Mouse (Mus musculus) forebrain, embryonic 14.5 days (tissue): ENCODE results near the gene Gtsf1. TPM values are rescaled to one million over a fixed set of nuclear protein-coding genes. Genes with fewer than 3 reads are reported as not detected.
"Not testable (repeated sequence)": the region's sequence is repeated elsewhere in the genome, so short reads cannot be mapped to it uniquely, and the experiment has no call there.

Source experiments
- ATAC-seq: fragments of 200-750 bp; cut with Nextera tagmentation; 2 replicates; pipeline ENCODE4 v1.8.0; 2017; ENCODE audit warnings: mild to moderate bottlenecking, moderate library complexity
- DNase-seq: peaks from one replicate; pipeline ENCODE4 v3.0.0-alpha.2; 2015; ENCODE audit warnings: low spot score
- H3K27ac ChIP-seq: fragments of 300-500 bp; sonication (generic); 2 replicates; pipeline ENCODE4 v1.5.1; 2014; ENCODE audit warnings: low read depth, mild to moderate bottlenecking, control low read depth, low read length, moderate library complexity
- H3K27me3 ChIP-seq: fragments of 300-500 bp; sonication (generic); replicated peaks from 2 replicates; pipeline ENCODE4 v1.6.1; 2014; ENCODE audit warnings: low read length, control low read depth, mixed read lengths; ENCODE audit not compliant: control insufficient read depth, insufficient read depth
- H3K36me3 ChIP-seq: fragments of 300-500 bp; sonication (generic); 2 replicates; pipeline ENCODE4 v1.6.1; 2014; ENCODE audit warnings: low read length, control low read depth; ENCODE audit not compliant: control insufficient read depth, insufficient read depth
- H3K4me1 ChIP-seq: fragments of 300-500 bp; sonication (generic); 2 replicates; pipeline ENCODE4 v1.6.1; 2014; ENCODE audit warnings: antibody characterized with exemption, low read length, control low read depth; ENCODE audit not compliant: control insufficient read depth, insufficient read depth
- H3K4me2 ChIP-seq: fragments of 300-500 bp; sonication (generic); 2 replicates; pipeline ENCODE4 v1.6.1; 2014; ENCODE audit warnings: mild to moderate bottlenecking, control low read depth, low read length
- H3K4me3 ChIP-seq: fragments of 300-500 bp; sonication (generic); 2 replicates; pipeline ENCODE4 v1.5.1; 2014; ENCODE audit warnings: low read depth, low read length, control low read depth
- H3K9ac ChIP-seq: fragments of 300-500 bp; sonication (generic); 2 replicates; pipeline ENCODE4 v1.6.1; 2014; ENCODE audit warnings: mild to moderate bottlenecking, low read length, control low read depth, moderate library complexity
- H3K9me3 ChIP-seq: fragments of 300-500 bp; sonication (generic); replicated peaks from 2 replicates; pipeline ENCODE4 v1.6.1; 2016; ENCODE audit warnings: low read length, control low read depth, mixed read lengths; ENCODE audit not compliant: control insufficient read depth
- WGBS: fragments of 180-500 bp; shearing (Covaris S2); extraction: QIAGEN DNeasy Blood & Tissue Kit; methylation state at CpG from one replicate; pipeline ENCODE4 v1.1.7; 2014; 5-methylcytosine and 5-hydroxymethylcytosine counted together
- polyA plus RNA-seq: library from polyadenylated mRNA; unstranded; fragments of >200 nt; fragmentation: Nextera tagmentation; extraction: Ambion mirVana; gene quantifications from 2 replicates; pipeline ENCODE4 v1.2.1, GENCODE M21; 2014

The Gtsf1 gene
- polyA plus RNA-seq, 1 experiment from 2014 or later, result not detected

GRCm38 (mm10) chr15:103453551-103454218, 23.4 kb upstream of the Gtsf1 start, which contains the start of gene Nckap1l:
Gene Nckap1l (plus strand): TSS chr15:103453794.
- WGBS, result 90% methylated on average over 13 of the region's 13 CpGs
- Histone ChIP-seq H3K9ac (no peak within 1 kb of the TSS), H3K4me3 (no peak within 1 kb of the TSS), H3K27ac (no peak within 1 kb of the TSS), H3K27me3 (no peaks in the 10 kb centered on the region), H3K4me2 (no peak within 1 kb of the TSS), H3K36me3 (no peaks in the 10 kb centered on the region), H3K4me1 (no peaks in the 10 kb centered on the region), H3K9me3 (no peaks in the 10 kb centered on the region)
- no peak for ATAC-seq
- DNase-seq, result no peak

GRCm38 (mm10) chr15:103448369-103448768, 18.1 kb upstream of the Gtsf1 start, which contains the start of gene Gtsf2:
Gene Gtsf2 (minus strand): TSS chr15:103448469.
- no peak for DNase-seq
- no peak for ATAC-seq
- H3K4me1 ChIP-seq, result no peaks in the 10 kb centered on the region
- H3K27me3 ChIP-seq, result no peaks in the 10 kb centered on the region
- no peak within 1 kb of the TSS for H3K4me3 ChIP-seq
- H3K27ac ChIP-seq, result no peak within 1 kb of the TSS
- no peak within 1 kb of the TSS for H3K9ac ChIP-seq
- H3K36me3 ChIP-seq, result no peaks in the 10 kb centered on the region
- WGBS, result 15% methylated on average over 3 of the region's 3 CpGs
- no peak within 1 kb of the TSS for H3K4me2 ChIP-seq
- H3K9me3 ChIP-seq, result no peaks in the 10 kb centered on the region

- not testable (repeated sequence) for H3K9me3 ChIP-seq, H3K27me3 ChIP-seq, H3K4me2 ChIP-seq, ATAC-seq, H3K36me3 ChIP-seq, H3K4me3 ChIP-seq, DNase-seq, H3K4me1 ChIP-seq, H3K27ac ChIP-seq, H3K9ac ChIP-seq
- WGBS, result 92% methylated on average over 4 of the region's 4 CpGs
Observed at GRCm38 (mm10) chr15:103445966-103446365, 15.7 kb upstream of the Gtsf1 start.

GRCm38 (mm10) chr15:103427017-103427416, 3.3 kb downstream of the Gtsf1 start:
- Histone ChIP-seq H3K4me2 (no peak overlapping the region), H3K4me3 (no peak overlapping the region), H3K27ac (no peak overlapping the region), H3K27me3 (no peaks in the 10 kb centered on the region), H3K9me3 (no peaks in the 10 kb centered on the region), H3K4me1 (no peaks in the 10 kb centered on the region), H3K9ac (no peak overlapping the region), H3K36me3 (no peaks in the 10 kb centered on the region)
- no peak for DNase-seq
- 37% methylated on average over 2 of the region's 2 CpGs for WGBS
- ATAC-seq, result no peak

- not testable (repeated sequence) for H3K9ac ChIP-seq, H3K4me1 ChIP-seq, H3K27me3 ChIP-seq, H3K9me3 ChIP-seq, H3K4me2 ChIP-seq, H3K4me3 ChIP-seq, H3K27ac ChIP-seq, ATAC-seq, DNase-seq, H3K36me3 ChIP-seq
- WGBS, result 91% methylated on average over 2 of the region's 3 CpGs
Observed at GRCm38 (mm10) chr15:103405586-103405985, 24.7 kb downstream of the Gtsf1 start.

GRCm38 (mm10) chr15:103401361-103401760, 28.9 kb downstream of the Gtsf1 start:
- H3K27me3 ChIP-seq, result no peaks in the 10 kb centered on the region
- H3K4me3 ChIP-seq, result no peak overlapping the region
- H3K4me2 ChIP-seq, result no peak overlapping the region
- ATAC-seq, result no peak
- no peak overlapping the region for H3K9ac ChIP-seq
- 88% methylated on average over 5 of the region's 5 CpGs for WGBS
- H3K9me3 ChIP-seq, result no peaks in the 10 kb centered on the region
- DNase-seq, result no peak
- H3K27ac ChIP-seq, result no peak overlapping the region
- H3K36me3 ChIP-seq, result no peaks in the 10 kb centered on the region
- no peaks in the 10 kb centered on the region for H3K4me1 ChIP-seq

GRCm38 (mm10) chr15:103393577-103393976, 36.7 kb downstream of the Gtsf1 start:
- Histone ChIP-seq H3K27me3 (no peaks in the 10 kb centered on the region), H3K36me3 (no peaks in the 10 kb centered on the region), H3K4me2 (no peak overlapping the region), H3K9me3 (no peaks in the 10 kb centered on the region), H3K4me1 (no peaks in the 10 kb centered on the region), H3K9ac (no peak overlapping the region), H3K27ac (no peak overlapping the region), H3K4me3 (no peak overlapping the region)
- ATAC-seq, result no peak
- no peak for DNase-seq

- Histone ChIP-seq H3K4me1 (no peaks in the 10 kb centered on the region), H3K27me3 (no peaks in the 10 kb centered on the region), H3K4me2 (no peak overlapping the region), H3K27ac (no peak overlapping the region), H3K9me3 (no peaks in the 10 kb centered on the region), H3K36me3 (no peaks in the 10 kb centered on the region), H3K9ac (no peak overlapping the region), H3K4me3 (no peak overlapping the region)
- WGBS, result 70% methylated on average over 3 of the region's 4 CpGs
- no peak for DNase-seq
- no peak for ATAC-seq
Observed at GRCm38 (mm10) chr15:103388556-103389145, 41.6 kb downstream of the Gtsf1 start.

GRCm38 (mm10) chr15:103383771-103384488, 46.3 kb downstream of the Gtsf1 start:
- Histone ChIP-seq H3K9ac (no peak overlapping the region), H3K9me3 (no peaks in the 10 kb centered on the region), H3K4me3 (no peak overlapping the region), H3K27me3 (no peaks in the 10 kb centered on the region), H3K4me1 (no peaks in the 10 kb centered on the region), H3K27ac (no peak overlapping the region), H3K4me2 (no peak overlapping the region), H3K36me3 (no peaks in the 10 kb centered on the region)
- 72% methylated on average over 7 of the region's 7 CpGs for WGBS
- ATAC-seq, result no peak
- no peak for DNase-seq
